Mouse (Mus musculus): Measurements from ENCODE around the gene Nacc2. TPM values are rescaled to one million over a fixed set of nuclear protein-coding genes. Genes with fewer than 3 reads are reported as not detected.

Nacc2 gene
- polyA plus RNA-seq, 1 experiment from 2014 or later, result 37.0 TPM

DNA sequence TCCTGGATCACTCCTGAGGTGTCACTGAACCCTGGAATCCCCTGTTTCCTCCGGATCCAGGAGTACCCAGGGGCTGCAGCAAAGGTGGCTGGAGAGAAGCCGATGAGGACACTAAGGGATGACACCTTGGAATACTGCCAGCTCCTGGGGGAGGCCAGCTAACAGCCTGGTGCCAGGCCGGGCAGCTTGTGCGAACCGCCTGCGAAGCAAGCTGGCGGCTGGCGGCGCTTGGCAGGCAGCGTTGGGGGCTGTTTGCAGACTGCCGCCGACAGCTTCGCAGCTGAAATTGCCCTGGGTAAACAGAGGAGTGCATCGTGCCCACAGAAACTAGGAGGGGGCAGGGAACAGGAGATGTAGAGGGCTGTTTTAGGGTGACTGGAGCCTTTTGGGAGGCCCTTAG is 83.1 kb downstream of the Nacc2 start:
- TF ChIP-seq CTCF (IDR thresholded peaks at IDR 0.05), result no peak
- in situ Hi-C loops (cut with MboI; ENCODE audit: low pct_unique_long_range_greater_than_20kb), result loop anchor here (10.0 kb wide), 1 partner anchor 235 kb away; no protein-coding TSS in a partner anchor
- ATAC-seq (no peak), DNase-seq (ENCODE audit: low read depth, low spot score) (no peak)
- ChIA-PET CTCF (no interaction called here), POLR2A (no interaction called here)
- peaks cover 6% of the 10 kb centered on the region for H3K27me3 ChIP-seq

DNA sequence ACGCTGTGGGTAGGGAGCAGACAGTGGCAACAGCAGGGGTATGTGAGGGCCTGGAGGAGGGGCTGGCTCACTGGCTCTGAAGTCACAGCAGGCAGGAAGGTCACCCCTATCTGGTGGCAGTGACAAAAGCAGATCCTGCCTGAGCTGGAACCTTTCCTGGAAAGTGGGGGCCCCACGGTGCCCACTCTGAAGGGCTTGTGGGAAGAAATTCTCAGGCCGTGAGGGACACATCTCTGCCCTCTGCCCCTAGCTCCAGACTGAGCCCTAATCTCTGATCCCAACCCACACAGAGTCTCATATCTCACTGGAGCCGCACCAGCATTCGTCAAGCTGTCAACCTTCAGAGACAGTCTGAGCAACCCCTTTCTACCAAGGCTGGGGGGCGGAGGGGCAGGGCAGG is 85.6 kb downstream of the Nacc2 start:
- ATAC-seq (no peak), DNase-seq (ENCODE audit: low read depth, low spot score) (no peak)
- peaks cover 10% of the 10 kb centered on the region for H3K27me3 ChIP-seq
- TF ChIP-seq CTCF (IDR thresholded peaks at IDR 0.05), result no peak
- CTCF ChIA-PET, result interaction anchor here (0.8 kb wide), 1 partner anchor 17 kb away, joined by 3 read pairs; no protein-coding TSS in a partner anchor
- in situ Hi-C loops (cut with MboI; ENCODE audit: low pct_unique_long_range_greater_than_20kb), result loop anchor here (10.0 kb wide), 1 partner anchor 237 kb away; no protein-coding TSS in a partner anchor
- POLR2A ChIA-PET, result interaction anchor here (1.0 kb wide), 1 partner anchor 11 kb away, joined by 3 read pairs; no protein-coding TSS in a partner anchor

DNA sequence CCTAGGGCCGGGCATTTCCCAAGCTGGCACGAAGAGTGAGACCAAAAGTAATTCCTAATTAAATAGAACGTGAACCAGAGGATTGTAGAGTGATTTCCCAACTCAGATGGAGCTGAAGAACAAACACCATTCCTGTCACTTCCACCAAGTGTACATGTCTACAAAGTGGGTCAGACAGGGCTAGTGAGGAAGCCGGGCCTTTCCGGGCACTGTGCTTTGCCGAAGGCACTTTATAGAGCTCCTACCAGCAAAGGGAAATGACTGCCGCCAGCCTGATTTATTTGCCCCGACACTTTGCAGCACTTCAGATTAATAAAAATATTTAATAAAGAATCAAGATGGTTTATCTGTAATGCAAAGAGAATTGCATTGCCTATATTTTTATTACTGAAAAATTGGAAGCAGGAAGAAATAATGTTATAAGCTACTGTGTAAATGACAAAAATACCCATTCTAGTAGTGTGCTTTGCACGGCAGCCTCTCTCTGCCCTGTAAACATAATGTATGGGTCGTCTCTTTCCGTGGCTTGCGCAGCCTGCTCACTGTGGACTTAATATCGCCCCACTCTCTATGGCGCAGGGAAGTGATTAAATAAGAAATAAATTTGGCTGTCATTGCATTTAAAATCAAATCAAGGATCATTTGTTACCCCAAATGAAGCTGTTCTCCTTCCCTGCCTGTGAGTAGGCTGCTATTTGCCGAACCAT is 88.5 kb downstream of the Nacc2 start:
- CTCF ChIA-PET, result interaction anchor here (0.8 kb wide), 1 partner anchor 84 kb away, joined by 3 read pairs; no protein-coding TSS in a partner anchor
- ATAC-seq, result no peak
- no peak for DNase-seq (ENCODE audit: low read depth, low spot score)
- in situ Hi-C loops (cut with MboI; ENCODE audit: low pct_unique_long_range_greater_than_20kb), result loop anchor here (10.0 kb wide), 1 partner anchor 240 kb away; no protein-coding TSS in a partner anchor
- H3K27me3 ChIP-seq, result peaks cover 3% of the 10 kb centered on the region
- no peak for TF ChIP-seq CTCF (IDR thresholded peaks at IDR 0.05)
- POLR2A ChIA-PET, result interaction anchor here (1.1 kb wide), 1 partner anchor 18 kb away, joined by 3 read pairs; no protein-coding TSS in a partner anchor

DNA sequence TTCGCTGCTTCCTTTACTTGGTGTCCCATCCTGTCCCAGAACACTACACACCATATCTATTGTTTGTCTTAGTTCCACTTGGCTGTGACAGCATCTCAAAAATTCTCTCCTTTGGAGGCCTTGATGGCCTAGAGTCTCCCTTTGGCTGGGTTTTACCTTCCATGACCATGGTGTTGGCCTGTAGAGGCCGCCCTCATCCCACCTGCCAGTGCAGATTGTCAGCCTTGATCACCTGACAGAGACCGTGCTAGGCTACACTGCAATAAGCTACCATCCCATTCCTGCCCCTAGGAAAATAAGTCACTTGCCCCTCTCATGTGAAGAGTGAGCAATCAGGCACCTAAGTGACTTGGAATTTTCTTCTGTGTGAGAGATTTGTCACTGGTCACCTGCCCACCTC is 92.7 kb downstream of the Nacc2 start:
- ATAC-seq (peak; percentile 33), DNase-seq (ENCODE audit: low read depth, low spot score) (no peak)
- peaks cover 3% of the 10 kb centered on the region for H3K27me3 ChIP-seq
- in situ Hi-C loops (cut with MboI; ENCODE audit: low pct_unique_long_range_greater_than_20kb), result loop anchor here (10.0 kb wide), 1 partner anchor 245 kb away; no protein-coding TSS in a partner anchor
- no peak for TF ChIP-seq CTCF (IDR thresholded peaks at IDR 0.05)
- ChIA-PET CTCF (interaction anchor here (1.2 to 1.5 kb wide), 4 partner anchors 12 to 102 kb away, joined by 3 to 4 read pairs (median 4); no protein-coding TSS in a partner anchor), POLR2A (no interaction called here)

DNA sequence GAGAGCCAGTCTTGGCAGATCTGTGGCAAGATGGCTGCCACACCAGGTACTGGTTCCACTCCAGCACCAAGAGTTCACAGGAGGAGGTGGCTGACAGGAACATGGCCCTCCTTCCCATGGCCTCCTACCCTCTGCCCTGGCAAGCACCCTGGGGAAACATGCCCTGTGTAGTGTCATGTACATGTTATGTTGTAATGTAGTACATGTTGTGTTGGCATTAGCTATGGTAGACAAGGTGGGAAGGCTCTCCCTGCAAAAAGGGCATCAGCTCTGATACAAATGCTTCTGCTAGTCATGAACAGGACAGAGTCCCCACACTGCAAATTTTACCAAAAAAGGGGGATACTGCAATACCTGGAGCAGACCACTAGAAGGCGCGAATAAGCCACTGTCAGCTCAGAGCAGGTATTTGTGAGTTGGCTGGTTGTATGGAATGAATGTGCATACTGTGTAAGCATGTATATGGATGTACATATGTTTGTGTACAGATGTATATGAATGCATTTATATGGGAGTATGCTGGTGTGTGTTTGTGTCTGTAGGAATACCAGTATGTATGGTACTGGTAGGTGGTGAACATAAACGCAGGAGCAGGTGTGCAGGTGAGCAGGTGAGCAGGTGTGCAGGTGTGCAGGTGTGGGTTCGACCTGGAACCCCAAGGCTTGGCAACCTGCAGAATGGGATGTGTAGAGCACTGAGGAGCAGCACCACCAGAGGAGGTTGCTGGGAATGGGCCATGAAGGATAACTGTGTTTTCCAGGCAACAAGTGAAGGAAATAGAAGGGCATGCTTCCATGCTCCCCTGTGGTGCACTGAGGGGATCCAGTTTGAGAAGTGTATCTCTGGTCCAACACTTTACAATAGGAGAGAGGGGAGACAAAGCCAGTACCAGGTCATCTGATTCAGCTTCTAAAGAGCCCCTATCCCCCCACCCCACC is 98.6 kb downstream of the Nacc2 start:
- ChIA-PET POLR2A (no interaction called here), CTCF (interaction anchor here (1.4 to 2.1 kb wide), 3 partner anchors 31 to 109 kb away, joined by 5 to 10 read pairs (median 7); no protein-coding TSS in a partner anchor)
- ATAC-seq, result no peak
- in situ Hi-C loops (cut with MboI; ENCODE audit: low pct_unique_long_range_greater_than_20kb), result loop anchor here (5.0 to 25.0 kb wide), 2 partner anchors 118 to 187 kb away; partner anchors contain the start of gene Sohlh1
- peak; percentile 87 for TF ChIP-seq CTCF (IDR thresholded peaks at IDR 0.05)
- no peaks in the 10 kb centered on the region for H3K27me3 ChIP-seq
- no peak for DNase-seq (ENCODE audit: low read depth, low spot score)

DNA sequence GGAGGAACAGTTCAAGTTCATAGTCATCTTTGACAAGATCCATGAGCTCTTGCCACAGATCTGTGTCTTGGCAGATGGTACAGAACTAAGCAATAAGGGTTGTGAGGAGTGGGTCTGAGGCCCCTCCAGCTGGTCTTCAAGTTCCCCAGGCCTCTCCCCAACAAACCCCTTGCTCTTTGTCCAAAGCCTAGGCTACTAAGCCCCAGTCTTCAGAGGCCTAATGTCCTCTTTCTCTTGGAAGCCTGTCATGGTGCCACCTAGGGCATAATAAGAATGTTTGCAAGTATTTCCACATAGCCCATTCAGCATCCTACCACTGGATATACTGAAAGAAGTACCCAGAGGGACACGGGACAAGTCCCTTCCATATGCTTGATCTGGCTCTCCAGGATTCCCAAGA is 100.4 kb downstream of the Nacc2 start:
- CTCF ChIA-PET, result no interaction called here

DNA sequence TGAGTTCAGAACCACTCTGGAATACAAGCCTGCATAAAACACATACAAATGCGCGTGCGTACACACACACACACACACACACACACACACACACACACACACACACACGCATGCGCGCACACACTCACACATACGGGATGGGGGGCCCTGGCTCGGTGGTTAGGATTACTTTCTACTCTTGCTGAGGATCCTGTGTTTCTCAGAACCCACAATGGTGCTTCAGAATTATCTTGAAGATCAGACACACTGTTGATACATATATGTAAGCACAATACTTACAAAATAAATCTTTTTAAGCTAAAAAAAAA is 100.8 kb downstream of the Nacc2 start:
- POLR2A ChIA-PET, result no interaction called here
- CTCF ChIA-PET, result no interaction called here
- in situ Hi-C loops (cut with MboI; ENCODE audit: low pct_unique_long_range_greater_than_20kb), result loop anchor here (25.0 kb wide), 1 partner anchor 185 kb away; the partner anchor contains the start of gene Sohlh1
- no peaks in the 10 kb centered on the region for H3K27me3 ChIP-seq
- ATAC-seq (no peak), DNase-seq (ENCODE audit: low read depth, low spot score) (no peak)
- TF ChIP-seq CTCF (IDR thresholded peaks at IDR 0.05), result no peak

More for the DNA sequence above, 100.4 kb downstream of the Nacc2 start:
- TF ChIP-seq CTCF (IDR thresholded peaks at IDR 0.05), result no peak
- no peaks in the 10 kb centered on the region for H3K27me3 ChIP-seq
- POLR2A ChIA-PET, result no interaction called here
- in situ Hi-C loops (cut with MboI; ENCODE audit: low pct_unique_long_range_greater_than_20kb), result loop anchor here (25.0 kb wide), 1 partner anchor 185 kb away; the partner anchor contains the start of gene Sohlh1
- ATAC-seq, result no peak
- no peak for DNase-seq (ENCODE audit: low read depth, low spot score)

DNA sequence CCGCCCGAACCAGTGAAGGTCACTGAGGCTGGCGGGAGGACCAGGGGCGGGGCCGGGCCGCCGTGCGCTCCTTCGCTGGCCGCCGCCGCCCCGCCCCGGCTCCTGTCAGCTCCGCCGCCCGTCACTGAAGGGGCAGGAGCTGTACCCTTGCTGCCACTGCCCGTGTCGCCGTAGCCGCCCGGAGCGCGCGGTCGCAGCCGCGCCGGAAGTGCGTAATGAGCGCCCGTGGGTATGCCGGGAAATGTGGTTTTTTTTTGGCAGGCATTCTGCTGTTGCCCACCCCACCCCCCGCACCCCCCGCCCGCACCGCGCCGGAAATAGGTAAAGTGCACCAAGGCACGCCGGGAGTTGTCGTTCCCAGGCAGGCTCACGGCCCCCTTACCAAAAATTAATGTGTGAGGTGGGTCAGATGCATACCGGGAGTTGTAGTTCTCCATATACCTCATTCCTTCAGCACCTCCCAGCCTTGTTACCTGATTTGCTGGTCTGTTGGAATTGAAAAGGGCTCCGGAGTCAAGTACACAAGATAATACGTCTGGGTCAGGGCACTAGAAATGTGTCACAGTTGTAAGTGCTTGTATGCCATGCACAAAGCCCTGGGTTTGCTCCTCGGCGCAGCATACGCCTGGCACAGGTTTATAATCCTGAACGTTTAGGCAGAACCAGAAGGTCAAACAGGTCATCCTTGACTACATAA is 101.3 kb downstream of the Nacc2 start, which contains the start of gene Ubac1:
TSS of gene Ubac1 (minus strand) at position 187 of the 697 bp plus-strand sequence.
- no peak for TF ChIP-seq CTCF (IDR thresholded peaks at IDR 0.05)
- CTCF ChIA-PET, result no interaction called here
- in situ Hi-C loops (cut with MboI; ENCODE audit: low pct_unique_long_range_greater_than_20kb), result loop anchor here (25.0 kb wide), 1 partner anchor 184 kb away; the partner anchor contains the start of gene Sohlh1
- no peaks in the 10 kb centered on the region for H3K27me3 ChIP-seq
- POLR2A ChIA-PET, result interaction anchor here (0.8 to 2.2 kb wide), 5 partner anchors 10 to 38 kb away, joined by 3 to 7 read pairs (median 4); partner anchors contain the start of gene Camsap1
- DNase-seq (ENCODE audit: low read depth, low spot score) (peak; percentile 39), ATAC-seq (peak; percentile 94)

DNA sequence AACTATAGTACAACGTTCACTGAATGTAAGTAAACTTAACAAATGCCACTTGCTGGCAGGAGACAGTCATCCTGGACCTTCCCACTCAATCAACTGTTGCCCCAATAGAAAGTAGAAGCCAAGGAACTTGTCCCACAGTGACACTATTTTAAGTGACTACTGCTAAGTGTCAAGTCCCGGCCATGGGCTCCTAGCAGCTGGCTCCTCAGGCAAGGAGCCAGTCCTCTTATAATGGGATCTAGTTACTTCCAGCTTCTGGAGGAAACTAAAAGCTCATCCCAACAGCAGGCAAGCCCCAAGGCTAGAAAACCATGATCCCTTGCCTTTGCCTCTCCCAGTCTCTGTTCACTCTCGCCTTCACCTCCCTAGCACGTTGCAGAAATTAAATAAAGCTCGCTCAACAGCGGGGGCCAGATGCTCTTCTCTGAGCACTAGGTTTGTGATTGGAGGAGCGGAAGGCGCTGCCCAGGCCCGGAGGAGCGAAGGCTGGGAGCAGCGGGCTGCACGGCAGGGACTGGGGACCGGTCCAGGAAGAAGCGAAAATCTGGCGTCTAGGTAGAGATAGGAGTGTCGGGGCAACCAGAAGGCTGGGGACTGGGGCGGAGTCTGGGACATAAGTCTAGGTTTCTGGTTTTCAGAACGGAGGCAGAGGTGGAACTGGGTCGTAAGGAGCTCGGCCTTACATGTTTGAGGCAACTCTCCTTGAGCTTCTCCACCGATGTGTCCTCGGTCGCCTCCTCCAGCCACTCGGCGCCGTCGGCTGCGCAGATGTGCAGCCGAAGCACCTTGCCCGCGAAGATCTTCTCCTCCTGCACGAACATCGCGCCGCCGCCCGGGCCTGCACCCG is 102.1 kb downstream of the Nacc2 start:
- no peak for TF ChIP-seq CTCF (IDR thresholded peaks at IDR 0.05)
- DNase-seq (ENCODE audit: low read depth, low spot score), result no peak
- in situ Hi-C loops (cut with MboI; ENCODE audit: low pct_unique_long_range_greater_than_20kb), result loop anchor here (25.0 kb wide), 1 partner anchor 184 kb away; the partner anchor contains the start of gene Sohlh1
- CTCF ChIA-PET, result interaction anchor here (1.0 kb wide), 1 partner anchor 14 kb away, joined by 3 read pairs; no protein-coding TSS in a partner anchor
- POLR2A ChIA-PET, result interaction anchor here (0.8 to 2.2 kb wide), 7 partner anchors 10 to 176 kb away, joined by 3 to 7 read pairs (median 3); partner anchors contain the start of gene Camsap1
- H3K27me3 ChIP-seq, result no peaks in the 10 kb centered on the region
- ATAC-seq, result peak; percentile 45

Data from Patski (cell line).